Mouse (Mus musculus) midbrain, embryonic 11.5 days (tissue): Measurements from ENCODE around the gene Abcb6. TPM values are rescaled to one million over a fixed set of nuclear protein-coding genes. Genes with fewer than 3 reads are reported as not detected.

ENCODE experiments used
- ATAC-seq: fragments of 200-750 bp; cut with Nextera tagmentation; 2 replicates; pipeline ENCODE4 v1.8.0; 2017; ENCODE audit warnings: moderate TSS enrichment, moderate library complexity; ENCODE audit not compliant: low FRiP score
- DNase-seq: peaks from one replicate; pipeline ENCODE4 v3.0.0; 2015; ENCODE audit warnings: low spot score; ENCODE audit errors: missing footprints
- H3K27ac ChIP-seq: fragments of 300-500 bp; sonication (generic); 2 replicates; pipeline ENCODE4 v1.5.1; 2014; ENCODE audit warnings: low read depth, low read length
- H3K27me3 ChIP-seq: fragments of 300-500 bp; sonication (generic); 2 replicates; pipeline ENCODE4 v1.6.1; 2014; ENCODE audit warnings: mild to moderate bottlenecking, low read length, moderate library complexity, mixed read lengths; ENCODE audit not compliant: control insufficient read depth, insufficient read depth
- H3K36me3 ChIP-seq: fragments of 300-500 bp; sonication (generic); 2 replicates; pipeline ENCODE4 v1.6.1; 2014; ENCODE audit warnings: mild to moderate bottlenecking, low read length, moderate library complexity, mixed read lengths; ENCODE audit not compliant: control insufficient read depth, insufficient read depth
- H3K4me1 ChIP-seq: fragments of 300-500 bp; sonication (generic); 2 replicates; pipeline ENCODE4 v1.6.1; 2014; ENCODE audit warnings: low read length; ENCODE audit not compliant: control insufficient read depth, insufficient read depth
- H3K4me2 ChIP-seq: fragments of 300-500 bp; sonication (generic); 2 replicates; pipeline ENCODE4 v1.6.1; 2014; ENCODE audit warnings: mild to moderate bottlenecking, moderate library complexity
- H3K4me3 ChIP-seq: fragments of 300-500 bp; sonication (generic); 2 replicates; pipeline ENCODE4 v1.5.1; 2014; ENCODE audit warnings: low read depth, low read length
- H3K9ac ChIP-seq: fragments of 300-500 bp; sonication (generic); 2 replicates; pipeline ENCODE4 v1.6.1; 2014; ENCODE audit warnings: low read length
- H3K9me3 ChIP-seq: fragments of 300-500 bp; sonication (generic); 2 replicates; pipeline ENCODE4 v1.6.1; 2016; ENCODE audit warnings: low read length; ENCODE audit not compliant: control insufficient read depth
- WGBS: fragments of 180-500 bp; shearing (Covaris S2); extraction: QIAGEN DNeasy Blood & Tissue Kit; methylation state at CpG from one replicate; pipeline ENCODE4 v1.1.7; 2014; 5-methylcytosine and 5-hydroxymethylcytosine counted together
- polyA plus RNA-seq: library from polyadenylated mRNA; unstranded; fragments of >200 nt; fragmentation: Nextera tagmentation; extraction: Ambion mirVana; gene quantifications from 2 replicates; pipeline ENCODE4 v1.2.1, GENCODE M21; 2014

Gene Abcb6
- polyA plus RNA-seq, 1 experiment from 2014 or later = 29.2 TPM

DNA sequence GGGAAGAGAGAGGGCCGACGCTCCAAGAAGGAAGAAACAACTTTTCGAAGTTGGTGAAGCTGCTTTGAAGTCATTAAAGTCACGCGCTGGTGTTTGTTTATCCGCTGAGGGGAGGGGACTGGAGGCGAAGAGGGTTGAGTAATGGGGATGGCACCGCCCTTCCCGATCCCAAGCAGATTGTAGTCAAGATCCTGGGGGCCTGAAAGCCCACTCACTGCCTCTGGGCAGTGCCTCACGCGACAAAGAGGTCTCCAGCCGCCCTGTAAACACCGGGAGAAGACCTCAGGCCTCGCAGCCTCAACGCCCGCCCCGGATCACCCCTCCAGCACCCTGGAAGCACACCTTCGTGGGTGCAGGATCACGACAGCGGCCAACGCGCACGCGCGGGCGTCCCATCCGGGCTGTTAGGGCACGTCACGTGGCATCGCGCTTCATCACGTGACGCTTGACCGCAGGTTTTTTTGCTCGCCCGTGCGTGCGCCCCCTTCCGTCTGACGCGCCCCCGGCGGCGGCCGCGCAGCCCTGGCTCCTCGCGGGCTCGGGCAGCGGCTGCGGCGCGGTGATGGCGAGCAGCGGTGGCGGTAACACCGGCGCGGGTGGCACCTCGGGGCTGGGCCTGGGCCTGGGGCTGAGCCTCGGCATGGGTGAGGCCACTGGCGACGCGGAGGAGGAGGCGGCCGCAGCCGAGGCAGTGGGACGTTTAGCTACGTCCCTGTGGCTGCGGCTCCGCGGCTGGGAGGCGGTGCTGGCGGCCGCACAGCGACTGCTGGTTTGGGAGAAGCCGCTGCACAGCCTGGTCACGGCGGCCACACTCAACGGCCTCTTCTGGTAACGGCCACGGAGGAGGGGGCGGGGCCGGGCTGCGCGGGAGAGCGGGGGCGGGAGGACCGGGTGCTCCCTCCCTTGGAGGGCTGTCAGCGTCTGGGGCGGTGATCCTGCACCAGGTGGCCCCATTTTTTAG is 37.6 kb downstream of the Abcb6 start, which contains the start of the genes Cnppd1 and Retreg2:
Gene Cnppd1, minus strand, starts transcription at position 411 of the 961 bp plus-strand sequence.
Gene Retreg2, plus strand, starts transcription at position 478 of the 961 bp plus-strand sequence.
- Histone ChIP-seq H3K4me1 (peaks cover 16% of the 10 kb centered on the region), H3K27me3 (no peaks in the 10 kb centered on the region), H3K27ac (peak within 1 kb of the TSS; percentile 94), H3K9ac (peak within 1 kb of the TSS; percentile 95), H3K9me3 (no peaks in the 10 kb centered on the region), H3K4me2 (peak within 1 kb of the TSS; percentile 97), H3K4me3 (peak within 1 kb of the TSS; percentile 86), H3K36me3 (peaks cover 17% of the 10 kb centered on the region)
- ATAC-seq (peak; percentile 89), DNase-seq (peak; percentile 100)
- under 1% methylated on average over 90 of the region's 91 CpGs for WGBS

GRCm38 (mm10) chr1:75141486-75142190 is 38.6 kb downstream of the Abcb6 start:
- under 1% methylated on average over 53 of the region's 53 CpGs for WGBS
- Histone ChIP-seq H3K4me2 (peak overlapping the region; percentile 97), H3K27me3 (no peaks in the 10 kb centered on the region), H3K36me3 (peaks cover 15% of the 10 kb centered on the region), H3K4me1 (peaks cover 16% of the 10 kb centered on the region), H3K9me3 (no peaks in the 10 kb centered on the region), H3K27ac (peak overlapping the region; percentile 54), H3K4me3 (peak overlapping the region; percentile 86), H3K9ac (peak overlapping the region; percentile 95)
- peak; percentile 15; the same call in 1 of the 2 replicates for ATAC-seq
- DNase-seq = peak; percentile 93

DNA sequence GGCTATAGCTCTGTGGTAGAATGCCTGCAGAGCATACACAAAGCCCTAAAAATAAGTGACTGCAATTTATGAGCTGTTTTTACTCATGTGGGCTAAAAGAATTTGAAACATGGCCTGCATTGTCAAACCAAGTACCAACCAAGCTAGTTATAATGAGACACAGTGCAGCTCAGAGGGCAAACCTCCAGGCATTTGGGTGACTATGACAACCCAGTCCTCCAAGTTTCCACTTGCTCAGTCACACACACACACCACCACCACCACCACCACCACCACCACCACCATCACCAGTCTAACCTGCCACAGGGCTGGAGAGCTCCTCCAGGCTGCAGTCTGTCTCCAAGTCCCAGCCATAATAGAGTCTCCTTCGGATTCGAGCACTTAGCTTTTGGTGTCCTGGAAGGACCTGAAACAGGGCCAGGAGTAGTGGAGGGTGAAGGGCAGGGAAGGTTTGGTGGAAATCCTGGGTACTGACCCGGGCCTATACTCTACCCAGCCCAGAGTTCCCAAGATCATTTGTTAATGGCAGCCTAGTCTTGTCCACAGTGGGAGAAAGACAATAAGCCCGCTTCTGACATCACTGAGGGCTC is 39.5 kb downstream of the Abcb6 start:
- Histone ChIP-seq H3K36me3 (peaks cover 13% of the 10 kb centered on the region), H3K27me3 (no peaks in the 10 kb centered on the region), H3K9me3 (no peaks in the 10 kb centered on the region), H3K4me1 (peaks cover 16% of the 10 kb centered on the region), H3K9ac (peak overlapping the region; percentile 95), H3K4me2 (peak overlapping the region; percentile 97), H3K4me3 (peak overlapping the region; percentile 86), H3K27ac (no peak overlapping the region)
- ATAC-seq = no peak
- 67% methylated on average over 4 of the region's 4 CpGs for WGBS
- DNase-seq = no peak

GRCm38 (mm10) chr1:75138448-75138847 is 41.7 kb downstream of the Abcb6 start:
- no peak overlapping the region for H3K4me3 ChIP-seq
- H3K4me2 ChIP-seq = no peak overlapping the region
- peaks cover 10% of the 10 kb centered on the region for H3K4me1 ChIP-seq
- 91% methylated on average over 2 of the region's 2 CpGs for WGBS
- H3K27me3 ChIP-seq = no peaks in the 10 kb centered on the region
- no peaks in the 10 kb centered on the region for H3K9me3 ChIP-seq
- no peak for ATAC-seq
- no peak overlapping the region for H3K9ac ChIP-seq
- H3K27ac ChIP-seq = no peak overlapping the region
- DNase-seq = no peak
- peaks cover 4% of the 10 kb centered on the region for H3K36me3 ChIP-seq

- Histone ChIP-seq H3K4me1 (peaks cover 7% of the 10 kb centered on the region), H3K36me3 (peaks cover 4% of the 10 kb centered on the region), H3K9ac (no peak overlapping the region), H3K4me2 (no peak overlapping the region), H3K9me3 (no peaks in the 10 kb centered on the region), H3K27me3 (no peaks in the 10 kb centered on the region), H3K4me3 (no peak overlapping the region), H3K27ac (no peak overlapping the region)
- DNase-seq = no peak
- ATAC-seq = no peak
- 86% methylated on average over 3 of the region's 3 CpGs for WGBS
Observed at GRCm38 (mm10) chr1:75136730-75137129, 43.5 kb downstream of the Abcb6 start.

GRCm38 (mm10) chr1:75136293-75136692 is 43.9 kb downstream of the Abcb6 start:
- no peak for ATAC-seq
- H3K4me1 ChIP-seq = peaks cover 7% of the 10 kb centered on the region
- WGBS = 81% methylated on average over 6 of the region's 6 CpGs
- H3K27ac ChIP-seq = no peak overlapping the region
- peaks cover 4% of the 10 kb centered on the region for H3K36me3 ChIP-seq
- no peaks in the 10 kb centered on the region for H3K27me3 ChIP-seq
- DNase-seq = no peak
- H3K4me3 ChIP-seq = no peak overlapping the region
- H3K9me3 ChIP-seq = no peaks in the 10 kb centered on the region
- H3K4me2 ChIP-seq = no peak overlapping the region
- H3K9ac ChIP-seq = no peak overlapping the region

DNA sequence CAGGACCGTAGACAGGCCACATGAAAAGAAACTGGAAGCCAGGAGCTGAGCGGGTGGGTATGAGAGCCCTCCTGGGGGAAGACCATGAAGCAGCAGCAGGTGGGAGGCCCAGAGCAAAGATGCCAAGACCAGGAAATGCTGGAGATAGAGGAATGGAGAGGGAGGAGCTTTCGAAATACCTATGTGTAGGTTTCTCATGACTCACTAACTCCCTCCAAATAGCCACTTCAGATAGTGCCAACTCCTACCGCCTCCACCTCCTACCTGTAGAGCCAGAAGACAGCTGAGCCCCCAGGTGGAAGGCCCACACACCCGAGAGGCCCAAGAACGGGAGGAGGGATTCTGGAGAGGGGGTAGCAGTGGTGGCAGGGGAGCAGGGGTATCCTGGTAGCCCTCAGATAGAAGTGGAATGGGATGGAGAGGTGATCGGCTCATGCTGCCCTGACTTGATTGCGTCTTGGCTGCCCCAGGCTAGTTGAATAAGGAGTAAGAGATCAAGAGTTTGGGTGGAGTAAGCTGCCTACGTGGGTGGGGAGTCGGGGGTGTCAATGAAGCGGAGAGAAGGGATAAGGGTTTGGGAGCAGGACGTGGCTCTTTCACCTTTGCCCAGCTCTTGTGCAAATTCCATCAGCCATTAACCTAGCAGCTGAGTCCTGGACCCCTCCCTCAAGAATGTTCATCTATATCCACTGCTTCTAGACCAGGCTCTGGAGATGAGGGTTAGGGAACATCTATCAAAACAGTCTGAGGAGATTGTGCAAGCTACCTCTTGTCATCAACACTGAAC is 46.6 kb downstream of the Abcb6 start, which contains the start of gene Slc23a3:
Gene Slc23a3, minus strand, starts transcription at position 470 of the 787 bp plus-strand sequence.
- no peak for DNase-seq
- Histone ChIP-seq H3K4me1 (no peaks in the 10 kb centered on the region), H3K27me3 (no peaks in the 10 kb centered on the region), H3K36me3 (peaks cover 4% of the 10 kb centered on the region), H3K9me3 (no peaks in the 10 kb centered on the region), H3K27ac (no peak within 1 kb of the TSS), H3K4me2 (no peak within 1 kb of the TSS), H3K9ac (no peak within 1 kb of the TSS), H3K4me3 (no peak within 1 kb of the TSS)
- 71% methylated on average over 12 of the region's 12 CpGs for WGBS
- ATAC-seq = no peak

GRCm38 (mm10) chr1:75128641-75129040 is 51.6 kb downstream of the Abcb6 start:
- no peak overlapping the region for H3K4me3 ChIP-seq
- no peak for ATAC-seq
- H3K27ac ChIP-seq = no peak overlapping the region
- H3K9ac ChIP-seq = no peak overlapping the region
- no peak overlapping the region for H3K4me2 ChIP-seq
- no peak for DNase-seq
- no peaks in the 10 kb centered on the region for H3K27me3 ChIP-seq
- H3K9me3 ChIP-seq = no peaks in the 10 kb centered on the region
- WGBS = 84% methylated on average over 3 of the region's 3 CpGs
- peaks cover 7% of the 10 kb centered on the region for H3K4me1 ChIP-seq
- H3K36me3 ChIP-seq = no peaks in the 10 kb centered on the region
